8 mouse cellular contexts compared by ENCODE assay signal in genomic region chr1:151345109-151345862, GRCm38 (mm10). TPM values are rescaled to one million over a fixed set of nuclear protein-coding genes. Genes with fewer than 3 reads are reported as not detected.
DNase-seq lines count a peak whose midpoint lies in the region; ATAC-seq and TF ChIP-seq lines count a peak whose summit lies in the region.

No protein-coding gene starts in this region.

- peak overlapping the region; percentile 67 for H3K4me2 ChIP-seq in forebrain, embryonic 13.5 days
- peak overlapping the region; percentile 100 for H3K4me2 ChIP-seq in liver, embryonic 16.5 days (ENCODE audit: low read depth, low read length)
- peak overlapping the region; percentile 70 for H3K4me2 ChIP-seq in neural tube, embryonic 12.5 days (replicated peaks)
- H3K4me2 ChIP-seq in stomach, postnatal 0 days (replicated peaks; ENCODE audit: low read depth): peak overlapping the region; percentile 61

- TF ChIP-seq CTCF in stomach, postnatal 0 days (IDR thresholded peaks at IDR 0.05; ENCODE audit: low read depth): no peak

- peak; percentile 72 for ATAC-seq in cerebellum, adult (ENCODE audit: insufficient number of reproducible peaks, low FRiP score, low TSS enrichment)
- ATAC-seq in forebrain, embryonic 13.5 days: peak; percentile 88
- ATAC-seq in liver, embryonic 16.5 days (ENCODE audit: low read depth): peak; percentile 81
- peak; percentile 82 for ATAC-seq in neural tube, embryonic 12.5 days (ENCODE audit: low FRiP score, low read depth)
- ATAC-seq in stomach, postnatal 0 days (ENCODE audit: low FRiP score, low TSS enrichment): peak; percentile 68

- intact Hi-C loops in heart, postnatal 10 days (cut with DNase I): no loop called here

- peak overlapping the region; percentile 87 for H3K4me3 ChIP-seq in forebrain, embryonic 13.5 days
- peak overlapping the region; percentile 81 for H3K4me3 ChIP-seq in liver, embryonic 16.5 days (ENCODE audit: low read depth, low read length)
- peak overlapping the region; percentile 94 for H3K4me3 ChIP-seq in neural tube, embryonic 12.5 days
- H3K4me3 ChIP-seq in stomach, postnatal 0 days (ENCODE audit: low read depth, low read length): peak overlapping the region; percentile 88

- no peaks in the 10 kb centered on the region for H3K27me3 ChIP-seq in forebrain, embryonic 13.5 days
- no peaks in the 10 kb centered on the region for H3K27me3 ChIP-seq in liver, embryonic 16.5 days (ENCODE audit: control insufficient read depth, insufficient read depth, low read depth, low read length)
- H3K27me3 ChIP-seq in neural tube, embryonic 12.5 days (replicated peaks): no peaks in the 10 kb centered on the region
- H3K27me3 ChIP-seq in stomach, postnatal 0 days (ENCODE audit: control insufficient read depth, insufficient read depth, low read length): no peaks in the 10 kb centered on the region

- TF ChIP-seq EP300 in stomach, postnatal 0 days (optimal IDR thresholded peaks at IDR 0.05): no peak

- under 1% methylated on average over 55 of the region's 55 CpGs for WGBS in forebrain, embryonic 13.5 days
- WGBS in liver, embryonic 16.5 days (ENCODE audit: insufficient replicate concordance): under 1% methylated on average over 54 of the region's 55 CpGs
- WGBS in neural tube, embryonic 12.5 days: under 1% methylated on average over 55 of the region's 55 CpGs
- under 1% methylated on average over 45 of the region's 55 CpGs for WGBS in stomach, postnatal 0 days

- no peaks in the 10 kb centered on the region for H3K9me3 ChIP-seq in forebrain, embryonic 13.5 days (replicated peaks)
- H3K9me3 ChIP-seq in liver, embryonic 16.5 days (replicated peaks; ENCODE audit: control insufficient read depth, low read length): no peaks in the 10 kb centered on the region
- H3K9me3 ChIP-seq in neural tube, embryonic 12.5 days: no peaks in the 10 kb centered on the region
- no peaks in the 10 kb centered on the region for H3K9me3 ChIP-seq in stomach, postnatal 0 days (ENCODE audit: control insufficient read depth, low read length)

- H3K27ac ChIP-seq in forebrain, embryonic 13.5 days: peak overlapping the region; percentile 96
- peak overlapping the region; percentile 90 for H3K27ac ChIP-seq in liver, embryonic 16.5 days (ENCODE audit: low read length)
- H3K27ac ChIP-seq in neural tube, embryonic 12.5 days: peak overlapping the region; percentile 90
- H3K27ac ChIP-seq in stomach, postnatal 0 days (replicated peaks): peak overlapping the region; percentile 96

- H3K9ac ChIP-seq in forebrain, embryonic 13.5 days: peak overlapping the region; percentile 95
- peak overlapping the region; percentile 82 for H3K9ac ChIP-seq in liver, embryonic 16.5 days (ENCODE audit: low read depth, low read length)
- peak overlapping the region; percentile 97 for H3K9ac ChIP-seq in neural tube, embryonic 12.5 days
- peak overlapping the region; percentile 91 for H3K9ac ChIP-seq in stomach, postnatal 0 days (ENCODE audit: low read length)

- peaks cover 7% of the 10 kb centered on the region; the same call in 1 of the 2 replicates for H3K36me3 ChIP-seq in forebrain, embryonic 13.5 days (ENCODE audit: poor library complexity, severe bottlenecking)
- peaks cover 8% of the 10 kb centered on the region for H3K36me3 ChIP-seq in liver, embryonic 16.5 days (ENCODE audit: control insufficient read depth, insufficient read depth)
- H3K36me3 ChIP-seq in neural tube, embryonic 12.5 days: peaks cover 7% of the 10 kb centered on the region; the same call in 1 of the 2 replicates
- H3K36me3 ChIP-seq in stomach, postnatal 0 days (ENCODE audit: control insufficient read depth, insufficient read depth, low read length): peaks cover 1% of the 10 kb centered on the region; the same call in 1 of the 2 replicates

- peak; percentile 92 for DNase-seq in ES-CJ7 (ENCODE audit: low read depth, low spot score)
- DNase-seq in heart, postnatal 10 days: peak; percentile 96 to 97
- peak; percentile 97 to 98 for DNase-seq in kidney, postnatal 4 days
- DNase-seq in stomach, postnatal 0 days (ENCODE audit: low spot score): peak; percentile 95

- peaks cover 42% of the 10 kb centered on the region for H3K4me1 ChIP-seq in forebrain, embryonic 13.5 days
- H3K4me1 ChIP-seq in liver, embryonic 16.5 days (ENCODE audit: control insufficient read depth, low read depth, low read length): peaks cover 35% of the 10 kb centered on the region
- H3K4me1 ChIP-seq in neural tube, embryonic 12.5 days: peaks cover 30% of the 10 kb centered on the region
- 0 out of 2 replicates have a peak, but pooled peaks cover 2% of the 10 kb centered on the region for H3K4me1 ChIP-seq in stomach, postnatal 0 days (replicated peaks; ENCODE audit: control insufficient read depth, insufficient read depth)

RNA-seq across cellular contexts. Expression of gene Ivns1abp, which starts 1.0 kb away (rescaled TPM):
- 364 and 394 TPM in 2 replicates for polyA plus RNA-seq in forebrain, embryonic 13.5 days (2015; fragmentation: Nextera tagmentation; extraction: Ambion mirVana)
- total RNA-seq in heart, postnatal 10 days (2021): 100 to 1,000 TPM; 417 to 438 TPM
- 77.1 and 78.5 TPM in 2 replicates for polyA plus RNA-seq in liver, embryonic 16.5 days (2015; fragmentation: Nextera tagmentation; extraction: Ambion mirVana)
- polyA plus RNA-seq in neural tube, embryonic 12.5 days (2016; fragmentation: Nextera tagmentation; extraction: Ambion mirVana): 332 and 344 TPM in 2 replicates
- polyA plus RNA-seq in stomach, postnatal 0 days (2015; fragmentation: Nextera tagmentation; extraction: Ambion mirVana): 92.8 and 97.5 TPM in 2 replicates

Comparison
In these comparisons a context has a peak if more than half of its experiments do, and no peak if none do; other contexts are left out.
1. Peak in every context shown above with its lines: DNase-seq, ATAC-seq, H3K4me3 ChIP-seq and H3K27ac ChIP-seq.